Mouse (Mus musculus): ENCODE results near the gene Eif3c.
A peak's percentile ranks its signal among the peaks of the same experiment; 100 is the strongest.

The Eif3c gene

GRCm38 (mm10) chr7:126566094-126566765 lies at the start of gene Eif3c:
TSS of gene Eif3c (minus strand) at chr7:126566411.
- peak; percentile 75 to 86 for DNase-seq (ENCODE audit: low spot score in 2 of 2)

- DNase-seq (ENCODE audit: low spot score in 2 of 2), result no peak
Observed at GRCm38 (mm10) chr7:126612736-126613135, 46.5 kb upstream of the Eif3c start.

- no peak for DNase-seq (ENCODE audit: low spot score in 2 of 2)
Observed at GRCm38 (mm10) chr7:126607796-126608195, 41.6 kb upstream of the Eif3c start.

GRCm38 (mm10) chr7:126607064-126607463 lies 40.9 kb upstream of the Eif3c start:
- no peak for DNase-seq (ENCODE audit: low spot score in 2 of 2)

GRCm38 (mm10) chr7:126606611-126607010 lies 40.4 kb upstream of the Eif3c start:
- no peak for DNase-seq (ENCODE audit: low spot score in 2 of 2)

- no peak for DNase-seq (ENCODE audit: low spot score in 2 of 2)
Observed at GRCm38 (mm10) chr7:126602650-126603049, 36.4 kb upstream of the Eif3c start.

GRCm38 (mm10) chr7:126601896-126602295 lies 35.7 kb upstream of the Eif3c start:
- DNase-seq (ENCODE audit: low spot score in 2 of 2), result no peak

GRCm38 (mm10) chr7:126598919-126599318 lies 32.7 kb upstream of the Eif3c start:
- DNase-seq (ENCODE audit: low spot score in 2 of 2), result no peak

- no peak for DNase-seq (ENCODE audit: low spot score in 2 of 2)
Observed at GRCm38 (mm10) chr7:126596414-126596813, 30.2 kb upstream of the Eif3c start.

- no peak for DNase-seq (ENCODE audit: low spot score in 2 of 2)
Observed at GRCm38 (mm10) chr7:126595890-126596289, 29.7 kb upstream of the Eif3c start.

GRCm38 (mm10) chr7:126594862-126595561 lies 28.8 kb upstream of the Eif3c start, which contains the start of gene Il27:
TSS of gene Il27 (minus strand) at chr7:126594941.
- no peak for DNase-seq (ENCODE audit: low spot score in 2 of 2)

- peak in 1 of 2 experiments; percentile 66 for DNase-seq (ENCODE audit: low spot score in 2 of 2)
Observed at GRCm38 (mm10) chr7:126587779-126588178, 21.6 kb upstream of the Eif3c start.

- peak in 1 of 2 experiments; percentile 64 for DNase-seq (ENCODE audit: low spot score in 2 of 2)
Observed at GRCm38 (mm10) chr7:126586839-126587238, 20.6 kb upstream of the Eif3c start.

- DNase-seq (ENCODE audit: low spot score in 2 of 2), result peak in 1 of 2 experiments; percentile 62
Observed at GRCm38 (mm10) chr7:126585717-126586116, 19.5 kb upstream of the Eif3c start, which contains the start of gene Cln3. TSS of gene Cln3 (minus strand) at chr7:126585817.

GRCm38 (mm10) chr7:126584506-126584977 lies 18.3 kb upstream of the Eif3c start, which contains the start of gene Apobr:
TSS of gene Apobr (plus strand) at chr7:126584942.
- peak; percentile 31 to 68 for DNase-seq (ENCODE audit: low spot score in 2 of 2)

- no peak for DNase-seq (ENCODE audit: low spot score in 2 of 2)
Observed at GRCm38 (mm10) chr7:126583761-126584160, 17.6 kb upstream of the Eif3c start.

GRCm38 (mm10) chr7:126583251-126583709 lies 17.1 kb upstream of the Eif3c start:
- peak; percentile 75 to 85 for DNase-seq (ENCODE audit: low spot score in 2 of 2)

- DNase-seq (ENCODE audit: low spot score in 2 of 2), result peak in 1 of 2 experiments; percentile 24
Observed at GRCm38 (mm10) chr7:126582759-126583158, 16.5 kb upstream of the Eif3c start.

GRCm38 (mm10) chr7:126581661-126582060 lies 15.4 kb upstream of the Eif3c start:
- no peak for DNase-seq (ENCODE audit: low spot score in 2 of 2)

- peak; percentile 39 to 75 for DNase-seq (ENCODE audit: low spot score in 2 of 2)
Observed at GRCm38 (mm10) chr7:126579172-126579571, 13.0 kb upstream of the Eif3c start.

GRCm38 (mm10) chr7:126576946-126577345 lies 10.7 kb upstream of the Eif3c start:
- DNase-seq (ENCODE audit: low spot score in 2 of 2), result peak; percentile 67 to 86

- DNase-seq (ENCODE audit: low spot score in 2 of 2), result no peak
Observed at GRCm38 (mm10) chr7:126565693-126566092, 518 bp downstream of the Eif3c start.

GRCm38 (mm10) chr7:126556635-126557034 lies 9.6 kb downstream of the Eif3c start:
- DNase-seq (ENCODE audit: low spot score in 2 of 2), result no peak
